Mouse (Mus musculus): Measurements from ENCODE around the gene Oprm1.

- no peak for TF ChIP-seq POLR2A (IDR thresholded peaks at IDR 0.05; ENCODE audit: borderline replicate concordance, extremely low read depth, insufficient read depth, insufficient read length, poor library complexity, severe bottlenecking)
- TF ChIP-seq CTCF (IDR thresholded peaks at IDR 0.05; ENCODE audit: borderline replicate concordance, extremely low read depth, insufficient read depth, insufficient read length): no peak
Observed at GRCm38 (mm10) chr10:6790226-6790625, 31.9 kb downstream of the Oprm1 start.

Measured in brain, embryonic 14.5 days (tissue).